28 mouse cellular contexts compared by ENCODE assay signal in genomic region chr17:45041084-45041483, GRCm38 (mm10).
A peak's percentile ranks its signal among the peaks of the same experiment; 100 is the strongest.
DNase-seq lines count a peak whose midpoint lies in the region; ATAC-seq and TF ChIP-seq lines count a peak whose summit lies in the region.
"Had no signal": no experiment of that assay in that cellular context is flagged by ENCODE, and none has a peak within 500 bp of the region (broad histone marks: within the 10 kb centered on the region; RNA-seq: fewer than 3 reads in every experiment).

No protein-coding gene starts in this region.

- no peak for TF ChIP-seq EP300 in lung, postnatal 0 days (IDR thresholded peaks at IDR 0.05)
- no peak for TF ChIP-seq EP300 in stomach, postnatal 0 days (optimal IDR thresholded peaks at IDR 0.05)

- TF ChIP-seq CTCF in intestine, postnatal 0 days (IDR thresholded peaks at IDR 0.05; ENCODE audit: low read depth), result peak; percentile 32
- peak; percentile 41 for TF ChIP-seq CTCF in lung, postnatal 0 days (IDR thresholded peaks at IDR 0.05)
- peak; percentile 37 for TF ChIP-seq CTCF in stomach, postnatal 0 days (IDR thresholded peaks at IDR 0.05; ENCODE audit: low read depth)

- H3K4me3 ChIP-seq in intestine, postnatal 0 days (ENCODE audit: low read depth, low read length), result no peak overlapping the region
- H3K4me3 ChIP-seq in intestine, embryonic 15.5 days (replicated peaks), result no peak overlapping the region
- H3K4me3 ChIP-seq in lung, postnatal 0 days (ENCODE audit: low read depth, low read length), result no peak overlapping the region
- no peak overlapping the region for H3K4me3 ChIP-seq in stomach, postnatal 0 days (ENCODE audit: low read depth, low read length)
- H3K4me3 ChIP-seq in midbrain, embryonic 10.5 days, result no peak overlapping the region
- H3K4me3 ChIP-seq: forebrain, embryonic 13.5 days; heart, embryonic 13.5 days; hindbrain, embryonic 12.5 days; limb, embryonic 10.5 days; limb, embryonic 15.5 days; neural tube, embryonic 15.5 days had no signal

- H3K9ac ChIP-seq in intestine, postnatal 0 days (ENCODE audit: low read depth, low read length), result no peak overlapping the region
- no peak overlapping the region for H3K9ac ChIP-seq in intestine, embryonic 15.5 days
- no peak overlapping the region for H3K9ac ChIP-seq in lung, postnatal 0 days (replicated peaks; ENCODE audit: low read depth)
- H3K9ac ChIP-seq in stomach, postnatal 0 days (ENCODE audit: low read length), result no peak overlapping the region
- H3K9ac ChIP-seq: forebrain, embryonic 13.5 days; heart, embryonic 13.5 days; hindbrain, embryonic 12.5 days; limb, embryonic 15.5 days; neural tube, embryonic 15.5 days had no signal

- no peaks in the 10 kb centered on the region for H3K4me1 ChIP-seq in intestine, postnatal 0 days (replicated peaks; ENCODE audit: control insufficient read depth, insufficient read depth, low read length)
- no peaks in the 10 kb centered on the region for H3K4me1 ChIP-seq in intestine, embryonic 15.5 days (replicated peaks)
- H3K4me1 ChIP-seq in lung, postnatal 0 days (ENCODE audit: insufficient read depth, low read depth, low read length), result no peaks in the 10 kb centered on the region
- H3K4me1 ChIP-seq in stomach, postnatal 0 days (replicated peaks; ENCODE audit: control insufficient read depth, insufficient read depth), result no peaks in the 10 kb centered on the region
- H3K4me1 ChIP-seq in midbrain, embryonic 10.5 days, result no peaks in the 10 kb centered on the region
- H3K4me1 ChIP-seq: forebrain, embryonic 13.5 days; heart, embryonic 13.5 days; hindbrain, embryonic 12.5 days; limb, embryonic 10.5 days; limb, embryonic 15.5 days had no signal

- H3K27me3 ChIP-seq in intestine, postnatal 0 days (replicated peaks; ENCODE audit: control insufficient read depth, insufficient read depth, low read length), result no peaks in the 10 kb centered on the region
- H3K27me3 ChIP-seq in intestine, embryonic 15.5 days (replicated peaks), result no peaks in the 10 kb centered on the region
- no peaks in the 10 kb centered on the region for H3K27me3 ChIP-seq in lung, postnatal 0 days (replicated peaks; ENCODE audit: insufficient read depth, low read length)
- H3K27me3 ChIP-seq in stomach, postnatal 0 days (ENCODE audit: control insufficient read depth, insufficient read depth, low read length), result no peaks in the 10 kb centered on the region
- H3K27me3 ChIP-seq in midbrain, embryonic 10.5 days (ENCODE audit: low read depth, poor library complexity, severe bottlenecking), result no peaks in the 10 kb centered on the region
- H3K27me3 ChIP-seq: forebrain, embryonic 13.5 days; heart, embryonic 13.5 days; hindbrain, embryonic 12.5 days; limb, embryonic 15.5 days; neural tube, embryonic 15.5 days had no signal

- H3K27ac ChIP-seq in intestine, postnatal 0 days (ENCODE audit: low read depth, low read length), result no peak overlapping the region
- H3K27ac ChIP-seq in intestine, embryonic 15.5 days, result no peak overlapping the region
- H3K27ac ChIP-seq in lung, postnatal 0 days (ENCODE audit: low read length), result no peak overlapping the region
- no peak overlapping the region for H3K27ac ChIP-seq in stomach, postnatal 0 days (replicated peaks)
- no peak overlapping the region for H3K27ac ChIP-seq in midbrain, embryonic 10.5 days (replicated peaks)
- H3K27ac ChIP-seq: forebrain, embryonic 13.5 days; heart, embryonic 13.5 days; hindbrain, embryonic 12.5 days; hindbrain, postnatal 0 days; limb, embryonic 10.5 days; limb, embryonic 15.5 days; macrophage; neural tube, embryonic 15.5 days had no signal

- H3K4me2 ChIP-seq in intestine, postnatal 0 days (replicated peaks; ENCODE audit: low read depth), result no peak overlapping the region
- H3K4me2 ChIP-seq in intestine, embryonic 15.5 days (replicated peaks), result no peak overlapping the region
- H3K4me2 ChIP-seq in lung, postnatal 0 days (replicated peaks; ENCODE audit: low read depth, low read length), result no peak overlapping the region
- no peak overlapping the region for H3K4me2 ChIP-seq in stomach, postnatal 0 days (replicated peaks; ENCODE audit: low read depth)
- H3K4me2 ChIP-seq: forebrain, embryonic 13.5 days; heart, embryonic 13.5 days; hindbrain, embryonic 12.5 days; limb, embryonic 15.5 days; neural tube, embryonic 15.5 days had no signal

- 62% methylated on average over 2 of the region's 2 CpGs for WGBS in intestine, postnatal 0 days
- 62% methylated on average over 2 of the region's 2 CpGs for WGBS in intestine, embryonic 15.5 days
- WGBS in lung, postnatal 0 days, result 59% methylated on average over 2 of the region's 2 CpGs
- 70% methylated on average over 2 of the region's 2 CpGs for WGBS in stomach, postnatal 0 days
- 85% methylated on average over 2 of the region's 2 CpGs for WGBS in midbrain, embryonic 10.5 days

- H3K36me3 ChIP-seq in intestine, postnatal 0 days (ENCODE audit: control insufficient read depth, insufficient read depth), result no peaks in the 10 kb centered on the region
- no peaks in the 10 kb centered on the region for H3K36me3 ChIP-seq in intestine, embryonic 15.5 days
- no peaks in the 10 kb centered on the region for H3K36me3 ChIP-seq in lung, postnatal 0 days (ENCODE audit: insufficient read depth, low read length)
- no peaks in the 10 kb centered on the region for H3K36me3 ChIP-seq in stomach, postnatal 0 days (ENCODE audit: control insufficient read depth, insufficient read depth, low read length)
- 0 out of 2 replicates have a peak, but pooled peaks cover 3% of the 10 kb centered on the region for H3K36me3 ChIP-seq in midbrain, embryonic 10.5 days
- H3K36me3 ChIP-seq: G1E; hindbrain, embryonic 12.5 days; neural tube, embryonic 15.5 days had no signal

- DNase-seq in CD4-positive, CD25-positive, alpha-beta regulatory T cell, adult 2 months (ENCODE audit: low read depth, low spot score), result peak; percentile 2
- DNase-seq in lung, postnatal 0 days (ENCODE audit: low spot score), result no peak
- no peak for DNase-seq in lung, postnatal 25 days (ENCODE audit: low spot score)
- DNase-seq in stomach, postnatal 0 days (ENCODE audit: low spot score), result no peak
- DNase-seq in midbrain, embryonic 10.5 days (ENCODE audit: low spot score), result no peak
- DNase-seq: adrenal gland, postnatal 10 days; cerebellum, adult 8-10 months; cerebellum, postnatal 25 days; gastrocnemius, postnatal 36 days; heart, postnatal 36 days; kidney, postnatal 25 days; midbrain, embryonic 14.5 days; retina, postnatal 1 day; right cerebral cortex, postnatal 14 days had no signal

- no peaks in the 10 kb centered on the region for H3K9me3 ChIP-seq in intestine, postnatal 0 days (ENCODE audit: control insufficient read depth)
- H3K9me3 ChIP-seq in intestine, embryonic 15.5 days, result no peaks in the 10 kb centered on the region
- no peaks in the 10 kb centered on the region for H3K9me3 ChIP-seq in lung, postnatal 0 days (ENCODE audit: low read length)
- H3K9me3 ChIP-seq in stomach, postnatal 0 days (ENCODE audit: control insufficient read depth, low read length), result no peaks in the 10 kb centered on the region
- no peaks in the 10 kb centered on the region for H3K9me3 ChIP-seq in midbrain, embryonic 10.5 days (replicated peaks)
- H3K9me3 ChIP-seq: forebrain, embryonic 13.5 days; G1E; heart, embryonic 13.5 days; hindbrain, embryonic 12.5 days; limb, embryonic 10.5 days; limb, embryonic 15.5 days; neural tube, embryonic 15.5 days had no signal

- ATAC-seq in CD4-positive, CD25-positive, alpha-beta regulatory T cell, adult 4 months, result no peak
- ATAC-seq in intestine, postnatal 0 days, result no peak
- no peak for ATAC-seq in intestine, embryonic 15.5 days
- no peak for ATAC-seq in lung, postnatal 0 days
- no peak for ATAC-seq in stomach, postnatal 0 days (ENCODE audit: low FRiP score, low TSS enrichment)
- ATAC-seq: activated CD4-positive, CD25-positive, alpha-beta regulatory T cell, adult 4 months; forebrain, embryonic 13.5 days; hindbrain, postnatal 0 days; intestine, embryonic 16.5 days had no signal
